Mouse (Mus musculus) neural tube, embryonic 10.5 days (tissue): ENCODE results near the gene Hspb11.

Experiments
- DNase-seq: peaks from one replicate; pipeline ENCODE4 v3.0.0-alpha.2; 2017; ENCODE audit warnings: low spot score; ENCODE audit errors: extremely low spot score

Gene Hspb11

GRCm38 (mm10) chr4:107313690-107314478 is 60.5 kb downstream of the Hspb11 start, which contains the start of gene Yipf1:
Gene Yipf1 (plus strand): TSS chr4:107314363.
- DNase-seq: peak; percentile 84

- no peak for DNase-seq
Observed at GRCm38 (mm10) chr4:107314479-107314805, 61.0 kb downstream of the Hspb11 start.

- no peak for DNase-seq
Observed at GRCm38 (mm10) chr4:107318646-107319045, 65.3 kb downstream of the Hspb11 start.

GRCm38 (mm10) chr4:107321041-107321440 is 67.6 kb downstream of the Hspb11 start:
- DNase-seq: no peak

- DNase-seq: no peak
Observed at GRCm38 (mm10) chr4:107323113-107323512, 69.7 kb downstream of the Hspb11 start.

- no peak for DNase-seq
Observed at GRCm38 (mm10) chr4:107328530-107328929, 75.1 kb downstream of the Hspb11 start.
